Mouse (Mus musculus) c-Kit-positive CD71-positive TER-119-negative erythroid progenitor cells, embryonic 14.5 days (primary cell): ENCODE results near the gene Clasp1.

Source experiments
- DNase-seq: peaks from one replicate; pipeline ENCODE4 v3.0.0-alpha.2; 2013; ENCODE audit warnings: low read depth

Gene Clasp1

DNA sequence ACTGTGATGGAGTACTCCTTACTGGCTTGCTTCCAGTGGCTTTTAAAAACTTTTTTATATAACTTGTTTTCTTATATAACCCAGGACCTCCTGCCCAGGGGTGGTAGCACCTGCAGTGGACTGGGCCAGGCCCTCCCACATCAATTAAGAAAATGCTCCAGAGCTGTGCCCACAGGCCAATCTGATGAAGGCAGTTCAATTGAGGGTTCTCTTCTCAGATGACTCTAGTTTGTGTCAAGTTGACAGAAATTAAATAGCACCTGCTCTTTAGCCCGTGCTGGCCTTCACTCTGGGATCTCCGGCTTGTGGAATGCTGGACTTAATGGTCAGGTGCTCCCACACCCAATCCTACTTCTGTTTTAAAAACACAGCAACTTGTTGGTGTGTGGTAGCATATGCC lies 112.8 kb downstream of the Clasp1 start:
- DNase-seq = no peak

DNA sequence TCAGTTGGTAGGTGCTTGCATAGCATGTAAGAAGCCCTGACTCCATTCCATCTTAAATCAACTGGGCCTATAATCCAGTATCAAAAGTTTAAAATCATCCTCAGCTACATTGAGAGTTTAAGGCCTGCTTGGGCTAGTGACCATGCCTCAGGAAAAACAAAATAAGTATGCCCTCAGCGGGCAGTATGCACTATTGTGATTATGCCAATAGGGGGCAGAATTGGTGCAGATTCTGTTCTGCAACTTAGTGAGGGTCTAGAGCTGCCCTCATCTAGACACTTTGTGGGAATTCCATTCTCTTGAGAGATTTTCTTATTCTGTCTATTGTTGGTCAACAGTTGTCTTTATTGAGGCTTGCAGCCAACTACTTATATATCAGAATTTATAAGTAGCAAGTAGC lies 116.9 kb downstream of the Clasp1 start:
- no peak for DNase-seq

DNA sequence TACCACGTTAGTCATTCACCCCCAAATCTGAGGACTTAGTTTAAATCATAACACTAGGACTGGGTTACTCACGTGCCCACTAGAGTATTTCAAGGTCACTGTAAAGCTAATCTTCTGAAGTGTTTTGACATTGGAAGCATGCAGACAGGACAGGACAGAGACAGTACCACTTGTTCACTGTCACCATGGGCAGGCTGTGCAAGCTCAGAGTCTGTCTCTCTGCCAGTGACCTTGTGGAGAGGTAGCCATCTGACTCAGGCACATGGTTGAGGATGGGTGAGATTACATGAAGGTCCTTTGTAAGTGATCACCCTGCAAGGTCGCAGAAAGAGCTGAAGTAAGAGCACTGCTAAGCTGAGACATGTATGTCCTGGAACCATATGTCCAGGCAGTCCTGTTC lies 122.1 kb downstream of the Clasp1 start:
- DNase-seq = no peak

DNA sequence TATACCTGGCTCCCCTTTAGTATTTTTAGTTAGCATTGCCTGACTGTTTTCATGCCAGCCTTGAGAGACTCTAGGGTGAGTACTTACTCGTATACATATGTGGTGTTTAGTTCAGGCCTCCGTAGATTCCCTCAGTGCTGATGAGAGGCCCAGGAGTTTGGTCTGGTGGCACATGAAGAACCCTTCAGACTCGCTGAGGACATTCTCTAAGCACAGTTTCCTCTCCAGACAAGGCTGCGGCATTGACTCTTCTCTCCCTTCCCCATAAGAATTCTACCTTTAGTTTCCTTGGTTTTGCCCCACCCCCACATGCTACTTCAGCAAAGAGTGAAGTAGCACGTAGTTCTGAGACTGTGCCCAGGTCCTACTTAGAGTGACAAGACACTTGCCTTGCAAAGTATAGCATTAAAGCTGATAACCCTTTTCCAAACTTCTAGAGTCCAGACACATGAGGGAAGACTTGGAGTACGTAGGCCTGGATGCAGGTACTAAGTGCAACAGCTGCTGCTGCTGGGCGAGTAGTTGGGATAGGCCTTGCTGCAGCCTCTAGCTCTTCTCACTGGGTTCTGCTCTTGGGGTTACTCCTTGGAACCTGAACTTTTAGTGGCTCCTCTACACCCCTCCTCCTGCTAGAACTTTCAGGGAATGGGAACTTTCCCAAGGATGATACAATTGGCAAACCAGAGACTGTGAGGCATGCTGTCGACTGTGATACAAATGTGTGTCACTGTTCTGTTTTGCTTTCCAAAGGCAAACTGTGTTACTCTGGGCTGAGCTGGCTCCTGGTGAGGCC lies 123.1 kb downstream of the Clasp1 start:
- no peak for DNase-seq

GRCm38 (mm10) chr1:118516256-118516655 lies 127.4 kb downstream of the Clasp1 start:
- no peak for DNase-seq

- no peak for DNase-seq
These were observed 134.3 kb downstream of the Clasp1 start for GRCm38 (mm10) chr1:118523161-118523560.

DNA sequence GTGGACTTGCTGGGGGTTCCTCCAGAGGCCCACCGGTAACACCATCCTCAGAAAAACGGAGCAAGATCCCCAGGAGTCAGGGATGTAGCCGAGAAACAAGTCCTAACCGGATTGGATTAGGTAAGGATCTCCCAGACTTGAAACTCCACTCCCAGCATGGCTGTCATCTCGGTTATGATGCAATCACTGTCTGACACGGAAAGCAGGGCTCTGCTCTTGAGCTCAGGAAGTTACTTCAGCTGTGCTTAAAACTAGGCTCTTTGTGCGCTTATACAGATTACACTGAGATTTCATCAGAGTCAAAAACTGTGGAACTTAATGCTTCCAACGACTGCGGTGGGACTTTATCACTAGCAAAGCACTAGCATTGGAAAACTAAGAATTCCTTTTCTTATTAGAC lies 136.5 kb downstream of the Clasp1 start:
- DNase-seq = no peak

- peak; percentile 3 for DNase-seq
These were observed 140.4 kb downstream of the Clasp1 start for GRCm38 (mm10) chr1:118529213-118529612.

- DNase-seq = no peak
These were observed 142.4 kb downstream of the Clasp1 start for GRCm38 (mm10) chr1:118531259-118531658.

GRCm38 (mm10) chr1:118536021-118536420 lies 147.2 kb downstream of the Clasp1 start:
- no peak for DNase-seq

DNA sequence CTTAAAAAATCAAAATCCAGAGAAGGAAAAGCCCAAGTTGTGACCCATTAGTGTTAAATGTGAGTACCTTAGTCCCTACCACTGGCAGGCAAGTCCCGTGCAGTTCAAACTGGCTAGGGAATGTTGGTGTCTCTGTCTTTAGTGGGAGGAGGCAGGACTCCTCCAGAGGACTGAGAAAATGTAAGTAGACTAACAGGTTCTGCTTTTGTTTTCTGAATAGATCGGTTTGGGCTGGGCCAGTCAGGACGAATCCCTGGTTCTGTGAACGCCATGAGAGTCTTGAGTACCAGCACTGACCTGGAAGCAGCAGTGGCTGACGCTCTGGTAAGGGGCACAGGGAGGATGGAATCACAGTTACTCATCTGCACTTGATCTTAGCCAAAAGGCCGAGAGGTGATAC lies 150.2 kb downstream of the Clasp1 start:
- no peak for DNase-seq

DNA sequence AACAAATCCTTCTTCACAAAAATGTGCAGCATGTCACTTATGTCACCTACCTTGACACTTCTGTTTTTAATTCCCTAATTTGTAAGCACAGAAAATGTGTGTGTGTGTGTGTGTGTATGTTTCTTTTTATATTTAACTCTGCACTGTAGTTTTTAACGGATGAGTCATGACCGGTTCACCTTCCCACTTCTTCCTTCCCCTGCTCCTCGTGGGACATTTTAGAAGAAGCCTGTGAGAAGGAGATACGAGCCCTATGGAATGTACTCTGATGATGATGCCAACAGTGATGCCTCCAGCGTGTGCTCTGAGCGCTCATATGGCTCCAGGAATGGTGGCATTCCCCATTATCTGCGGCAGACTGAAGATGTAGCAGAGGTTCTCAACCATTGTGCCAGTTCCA lies 154.0 kb downstream of the Clasp1 start:
- no peak for DNase-seq

DNA sequence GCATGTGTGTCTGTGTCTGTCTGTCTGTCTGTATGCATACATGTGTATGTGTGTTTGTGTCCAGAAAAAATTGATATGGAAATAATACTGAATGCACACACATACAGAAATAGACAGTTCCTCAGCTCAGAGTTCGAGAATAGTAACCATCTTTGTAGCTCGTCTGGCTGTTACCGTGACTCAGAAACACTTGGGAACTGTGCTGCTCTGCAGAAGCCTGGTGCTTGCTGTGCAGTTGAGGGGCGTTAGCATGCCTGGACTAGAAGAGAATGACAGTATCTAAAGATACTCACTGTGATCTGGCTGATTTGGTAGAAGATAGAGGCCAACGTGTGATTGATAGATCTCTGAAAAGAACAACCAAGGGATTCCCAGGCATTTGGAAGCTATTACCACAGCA lies 159.9 kb downstream of the Clasp1 start:
- DNase-seq = no peak

- DNase-seq = no peak
These were observed 162.3 kb downstream of the Clasp1 start for GRCm38 (mm10) chr1:118551152-118551551.

DNA sequence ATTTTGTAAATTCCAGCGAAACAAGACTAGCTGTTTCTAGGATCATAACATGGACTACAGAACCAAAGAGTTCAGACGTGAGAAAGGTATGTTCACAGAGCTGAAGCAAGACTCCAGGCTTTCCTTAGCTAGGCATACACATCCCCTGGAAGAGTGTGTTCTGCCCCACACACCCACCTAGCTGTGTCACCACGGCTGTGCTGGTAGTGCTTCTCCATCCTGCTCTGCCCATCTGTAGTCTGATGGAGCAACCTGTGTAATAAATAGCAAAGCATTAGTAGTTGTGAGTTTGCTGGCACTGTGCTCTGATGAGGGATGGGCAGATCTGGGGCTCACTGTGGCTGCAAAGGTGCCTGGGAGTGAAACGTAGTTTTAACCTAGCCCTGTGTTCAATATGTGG lies 163.2 kb downstream of the Clasp1 start:
- no peak for DNase-seq

DNA sequence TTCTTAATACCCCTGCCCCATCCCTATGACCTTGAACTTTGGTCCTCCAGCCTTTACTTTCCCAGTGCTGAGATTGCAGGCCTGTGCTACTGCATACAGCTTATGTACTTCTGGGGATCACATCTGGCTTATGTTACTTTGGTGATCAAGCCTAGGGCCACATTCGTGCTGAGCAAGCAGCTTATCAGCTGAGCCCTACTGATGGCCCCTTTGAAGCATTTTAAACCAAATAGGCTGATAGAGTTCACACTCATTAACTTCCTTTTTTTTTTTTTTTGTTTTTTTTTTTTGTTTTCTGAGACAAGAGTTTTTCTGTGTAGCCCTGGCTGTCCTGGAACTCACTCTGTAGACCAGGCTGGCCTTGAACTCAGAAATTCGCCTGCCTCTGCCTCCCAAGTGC lies 164.2 kb downstream of the Clasp1 start:
- no peak for DNase-seq

DNA sequence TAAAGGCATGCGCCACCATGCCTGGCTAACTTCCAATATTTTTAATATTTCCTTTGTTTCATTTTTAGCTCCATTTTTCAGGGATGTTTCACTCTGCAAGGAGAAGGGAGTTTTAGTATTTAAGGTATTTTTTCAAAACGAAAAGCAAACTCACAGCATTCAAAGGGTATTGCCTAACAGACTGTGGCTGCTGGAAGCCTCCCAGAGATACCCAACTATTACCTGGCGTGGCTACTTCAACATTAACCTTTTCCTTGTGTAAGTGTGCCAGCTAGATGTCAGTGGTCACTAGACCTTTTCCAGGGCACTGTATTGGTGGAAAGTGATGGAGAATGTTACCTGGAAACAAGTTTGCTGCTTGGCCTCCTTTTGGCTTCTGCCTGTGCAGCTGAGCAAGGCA lies 164.6 kb downstream of the Clasp1 start:
- DNase-seq = no peak

DNA sequence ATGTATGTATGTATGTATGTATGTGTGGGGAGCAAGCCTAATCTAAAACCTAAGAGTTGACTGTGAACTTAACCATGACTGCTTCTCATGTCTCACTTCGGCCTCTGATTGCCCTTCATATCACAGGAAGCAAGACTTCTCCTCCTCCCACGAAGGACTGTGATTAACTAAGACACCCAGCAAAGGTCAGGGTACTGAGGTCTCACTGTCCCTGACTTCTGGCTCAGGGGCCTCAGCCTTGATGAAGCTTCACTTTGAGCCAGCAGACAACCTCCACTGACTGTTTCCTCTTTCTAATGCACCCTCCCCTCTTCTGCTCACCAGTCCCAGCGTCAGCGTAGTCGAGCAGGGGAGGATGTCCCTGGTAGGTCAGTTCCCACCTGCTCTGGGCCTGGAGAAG lies 166.1 kb downstream of the Clasp1 start:
- no peak for DNase-seq

GRCm38 (mm10) chr1:118559716-118560115 lies 170.9 kb downstream of the Clasp1 start:
- DNase-seq = no peak

GRCm38 (mm10) chr1:118564561-118564960 lies 175.7 kb downstream of the Clasp1 start:
- DNase-seq = no peak

DNA sequence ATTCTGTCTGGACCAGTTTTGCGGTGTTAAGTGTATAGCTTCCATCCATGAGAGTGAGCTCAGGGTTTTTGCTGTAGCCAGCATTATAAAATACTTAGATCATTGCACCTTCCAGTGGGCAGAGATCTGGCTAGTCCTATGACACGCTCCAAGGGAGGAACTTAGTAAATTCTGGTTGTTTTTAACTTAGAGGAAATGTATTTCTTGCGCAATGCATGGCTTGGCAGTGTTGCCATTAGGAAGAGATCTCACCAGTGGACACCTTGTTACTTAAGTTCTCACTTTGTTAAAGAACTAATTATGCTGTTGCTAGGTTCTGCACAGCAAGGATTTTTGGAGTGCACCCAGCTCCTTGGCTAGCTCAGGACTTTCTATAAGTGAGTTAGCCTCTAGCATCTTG lies 178.8 kb downstream of the Clasp1 start:
- no peak for DNase-seq

- no peak for DNase-seq
These were observed 191.4 kb downstream of the Clasp1 start for GRCm38 (mm10) chr1:118580174-118580702.

DNA sequence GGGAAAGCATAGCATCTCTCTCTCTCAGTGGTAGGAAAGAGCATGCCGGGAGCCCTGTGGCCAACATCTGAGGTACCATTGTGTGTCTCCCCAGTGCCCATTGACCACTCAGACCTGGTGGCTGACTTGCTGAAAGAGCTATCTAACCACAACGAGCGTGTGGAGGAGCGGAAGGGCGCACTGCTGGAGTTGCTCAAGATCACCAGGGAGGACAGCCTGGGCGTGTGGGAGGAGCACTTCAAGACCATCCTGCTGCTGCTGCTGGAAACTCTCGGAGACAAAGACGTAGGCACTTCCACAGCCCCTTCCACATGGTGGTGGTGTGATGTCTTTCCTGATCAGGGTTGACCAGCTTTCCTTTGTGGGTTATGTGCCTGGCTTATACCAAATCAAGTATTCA lies 192.3 kb downstream of the Clasp1 start:
- no peak for DNase-seq

DNA sequence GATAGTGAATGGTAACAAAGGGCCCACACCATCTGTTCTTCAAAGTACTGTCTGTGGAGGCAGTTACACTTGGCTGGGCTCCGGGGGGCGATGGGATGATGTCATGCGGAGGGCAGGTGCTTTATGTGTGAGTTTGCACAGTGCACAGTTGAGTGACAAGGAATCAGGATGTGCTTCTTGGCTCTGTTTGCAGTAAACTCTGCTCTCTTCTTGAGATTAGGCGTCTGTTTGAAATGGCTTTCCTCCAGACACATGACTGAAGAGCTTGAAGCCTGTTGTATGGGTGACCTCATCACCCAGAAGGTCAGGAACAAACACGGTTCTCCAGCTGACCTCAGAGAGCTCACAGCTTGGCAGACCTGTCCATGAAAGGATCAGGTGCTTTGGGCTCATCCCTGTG lies 200.9 kb downstream of the Clasp1 start:
- DNase-seq = no peak
